Mouse (Mus musculus) kidney, embryonic 15.5 days (tissue): Measurements from ENCODE around the gene Iars2. TPM values are rescaled to one million over a fixed set of nuclear protein-coding genes. Genes with fewer than 3 reads are reported as not detected.

Experiments
- ATAC-seq: fragments of 200-750 bp; cut with Nextera tagmentation; replicated peaks from 2 replicates; pipeline ENCODE4 v1.8.0; 2017; ENCODE audit warnings: moderate TSS enrichment; ENCODE audit not compliant: low FRiP score
- H3K27ac ChIP-seq: fragments of 300-500 bp; sonication (generic); 2 replicates; pipeline ENCODE4 v1.5.1; 2015; ENCODE audit warnings: mild to moderate bottlenecking, inconsistent platforms
- H3K27me3 ChIP-seq: fragments of 300-500 bp; sonication (generic); 2 replicates; pipeline ENCODE4 v1.6.1; 2015; ENCODE audit warnings: inconsistent platforms
- H3K36me3 ChIP-seq: fragments of 300-500 bp; sonication (generic); 2 replicates; pipeline ENCODE4 v1.6.1; 2015; ENCODE audit warnings: inconsistent platforms
- H3K4me1 ChIP-seq: fragments of 300-500 bp; sonication (generic); 2 replicates; pipeline ENCODE4 v1.6.1; 2015; ENCODE audit warnings: inconsistent platforms
- H3K4me2 ChIP-seq: fragments of 300-500 bp; sonication (generic); 2 replicates; pipeline ENCODE4 v1.6.1; 2015; ENCODE audit warnings: moderate library complexity, mild to moderate bottlenecking, inconsistent platforms
- H3K4me3 ChIP-seq: fragments of 300-500 bp; sonication (generic); replicated peaks from 2 replicates; pipeline ENCODE4 v1.5.1; 2015; ENCODE audit warnings: mild to moderate bottlenecking, inconsistent platforms
- H3K9ac ChIP-seq: fragments of 300-500 bp; sonication (generic); 2 replicates; pipeline ENCODE4 v1.6.1; 2015; ENCODE audit warnings: mild to moderate bottlenecking, inconsistent platforms
- H3K9me3 ChIP-seq: fragments of 300-500 bp; sonication (generic); replicated peaks from 2 replicates; pipeline ENCODE4 v1.6.1; 2016; ENCODE audit warnings: inconsistent platforms
- WGBS: fragments of 180-500 bp; shearing (Covaris S2); methylation state at CpG from one replicate; pipeline ENCODE4 v1.1.7; 2015; ENCODE audit warnings: mixed read lengths; 5-methylcytosine and 5-hydroxymethylcytosine counted together
- polyA plus RNA-seq: library from polyadenylated mRNA; unstranded; fragments of >200 nt; fragmentation: Nextera tagmentation; extraction: Ambion mirVana; gene quantifications from 2 replicates; pipeline ENCODE4 v1.2.1, GENCODE M21; 2015

The Iars2 gene
- polyA plus RNA-seq, 1 experiment from 2014 or later: 32.7 TPM

DNA sequence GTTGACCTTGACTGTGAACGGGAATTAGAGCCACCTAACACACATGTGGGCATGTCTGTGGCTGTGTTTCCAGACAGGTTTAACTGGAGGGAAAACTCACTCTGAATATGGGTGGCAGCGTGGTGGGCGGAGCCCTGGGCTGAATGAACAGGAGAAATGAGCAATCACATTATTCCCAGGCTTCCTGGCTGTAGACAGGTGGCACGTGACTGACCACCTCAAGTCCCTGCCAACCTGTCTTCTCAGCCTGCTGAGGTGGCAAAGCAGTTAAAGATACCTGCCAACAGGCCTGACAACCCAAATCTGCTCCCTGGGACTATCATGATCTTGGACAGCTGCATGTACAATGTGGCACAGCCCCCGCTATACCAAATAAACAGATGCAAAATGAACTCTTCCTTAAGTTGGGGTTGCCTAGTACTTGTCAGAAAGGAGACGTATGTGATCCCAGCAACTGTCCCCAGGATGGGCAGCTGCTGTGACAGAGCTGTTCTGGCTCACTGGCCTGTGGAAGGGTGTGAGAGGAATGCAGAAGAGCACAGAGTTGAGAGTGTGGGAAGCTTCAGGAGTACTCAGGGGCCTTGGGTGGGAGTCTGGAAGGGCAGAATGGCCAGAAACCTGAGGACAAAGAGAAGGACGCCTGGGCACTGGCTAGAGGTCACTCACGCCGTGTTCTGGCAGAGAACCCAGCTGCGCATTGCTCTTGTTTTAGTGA lies 36.4 kb downstream of the Iars2 start:
- H3K27ac ChIP-seq: peak overlapping the region; percentile 62
- 73% methylated on average over 10 of the region's 10 CpGs for WGBS
- no peaks in the 10 kb centered on the region for H3K4me1 ChIP-seq
- no peak overlapping the region for H3K9ac ChIP-seq
- ATAC-seq: peak; percentile 86
- no peaks in the 10 kb centered on the region for H3K27me3 ChIP-seq
- H3K4me3 ChIP-seq: no peak overlapping the region
- H3K36me3 ChIP-seq: peaks cover 86% of the 10 kb centered on the region
- no peak overlapping the region for H3K4me2 ChIP-seq
- no peaks in the 10 kb centered on the region for H3K9me3 ChIP-seq

DNA sequence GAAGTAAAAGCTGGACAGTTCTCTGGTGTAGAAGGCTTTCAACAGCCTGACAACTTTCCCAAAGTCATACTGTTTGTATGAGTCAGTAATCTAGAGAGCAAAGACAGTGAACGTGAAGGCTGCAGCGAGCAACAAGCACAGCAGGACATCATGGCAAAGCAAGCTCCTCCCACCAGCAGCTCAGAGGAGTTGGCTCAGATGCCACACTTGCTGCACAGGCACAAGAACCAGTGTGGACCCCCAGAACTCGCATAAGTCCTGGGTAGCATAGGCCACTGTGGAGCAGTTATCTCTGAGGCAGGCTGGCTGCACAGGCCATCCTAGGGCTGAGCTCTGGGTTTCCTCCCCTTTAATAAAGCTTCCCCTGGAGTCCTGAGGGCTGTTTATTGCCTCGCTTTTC lies 37.9 kb downstream of the Iars2 start:
- peaks cover 86% of the 10 kb centered on the region for H3K36me3 ChIP-seq
- WGBS: 88% methylated on average over 4 of the region's 4 CpGs

DNA sequence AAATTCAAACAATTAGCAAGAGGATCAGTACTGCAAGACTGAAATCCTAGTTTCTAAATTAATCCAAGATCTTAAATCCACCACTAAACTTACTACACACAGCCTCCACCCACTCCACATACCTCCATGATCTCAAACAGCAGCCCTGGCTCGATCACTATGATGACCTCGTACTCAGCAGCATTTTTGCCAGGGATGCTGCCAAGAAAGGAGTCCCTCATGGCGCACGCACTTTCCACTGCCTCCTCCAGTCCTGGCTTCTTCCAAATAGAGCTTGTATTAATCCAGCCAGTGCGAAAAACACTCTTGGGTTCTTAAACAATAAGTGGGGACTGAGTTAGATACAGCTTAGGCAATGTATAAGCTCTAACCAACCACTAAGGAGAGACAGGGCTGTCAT lies 40.0 kb downstream of the Iars2 start:
- peaks cover 84% of the 10 kb centered on the region for H3K36me3 ChIP-seq
- no peak overlapping the region for H3K4me2 ChIP-seq
- no peak overlapping the region for H3K27ac ChIP-seq
- no peak overlapping the region for H3K4me3 ChIP-seq
- no peaks in the 10 kb centered on the region for H3K9me3 ChIP-seq
- H3K27me3 ChIP-seq: no peaks in the 10 kb centered on the region
- WGBS: 85% methylated on average over 5 of the region's 5 CpGs
- H3K9ac ChIP-seq: no peak overlapping the region
- no peak for ATAC-seq
- H3K4me1 ChIP-seq: no peaks in the 10 kb centered on the region

More for the DNA sequence above, 37.9 kb downstream of the Iars2 start:
- Histone ChIP-seq H3K27me3 (no peaks in the 10 kb centered on the region), H3K4me1 (no peaks in the 10 kb centered on the region), H3K9ac (no peak overlapping the region), H3K4me3 (no peak overlapping the region), H3K27ac (no peak overlapping the region), H3K4me2 (no peak overlapping the region), H3K9me3 (no peaks in the 10 kb centered on the region)
- no peak for ATAC-seq

DNA sequence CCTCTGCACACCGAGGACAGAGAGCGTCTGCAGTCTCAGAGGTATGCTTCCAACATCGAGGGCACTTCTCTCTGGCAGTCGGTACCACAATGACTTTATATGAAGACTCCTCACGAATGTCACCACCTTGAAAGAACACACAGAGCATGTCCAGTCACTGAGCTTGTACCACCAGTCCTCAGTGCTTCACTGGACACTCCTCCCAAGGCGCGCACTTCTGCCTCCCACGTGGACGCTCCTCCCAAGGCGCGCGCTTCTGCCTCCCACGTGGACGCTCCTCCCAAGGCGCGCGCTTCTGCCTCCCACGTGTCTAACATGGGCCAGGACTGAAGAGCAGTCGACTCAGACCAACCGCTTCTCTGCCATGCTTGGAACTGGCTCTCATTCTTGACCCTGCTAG lies 42.1 kb downstream of the Iars2 start:
- 0 out of 2 replicates have a peak, but pooled peaks have one; percentile 23 for ATAC-seq
- 85% methylated on average over 20 of the region's 20 CpGs for WGBS

DNA sequence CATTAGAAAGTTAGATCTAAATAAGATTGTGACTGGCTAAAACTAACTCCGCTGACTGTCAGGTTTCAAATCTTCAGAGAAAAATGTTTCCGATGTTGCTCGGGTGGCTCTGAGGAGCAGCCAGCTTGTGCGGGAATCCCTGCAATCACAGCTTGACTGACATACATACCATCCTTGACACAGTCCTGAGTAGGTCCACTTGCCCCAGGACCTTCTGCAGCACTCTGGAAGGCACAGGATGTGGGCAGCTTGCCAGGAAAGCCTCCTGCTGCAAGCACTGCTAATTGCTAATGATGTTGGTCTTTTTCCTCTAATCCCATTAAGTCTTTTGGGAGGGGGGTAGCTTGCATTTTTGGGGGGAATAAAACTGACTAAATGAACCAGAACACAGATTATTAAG lies 44.0 kb downstream of the Iars2 start:
- Histone ChIP-seq H3K4me2 (no peak overlapping the region), H3K9ac (no peak overlapping the region), H3K9me3 (no peaks in the 10 kb centered on the region), H3K27ac (no peak overlapping the region), H3K27me3 (no peaks in the 10 kb centered on the region), H3K36me3 (peaks cover 87% of the 10 kb centered on the region), H3K4me3 (no peak overlapping the region), H3K4me1 (no peaks in the 10 kb centered on the region)
- no peak for ATAC-seq
- 88% methylated on average over 4 of the region's 4 CpGs for WGBS

More for the DNA sequence above, 42.1 kb downstream of the Iars2 start:
- no peak overlapping the region for H3K9ac ChIP-seq
- H3K27me3 ChIP-seq: no peaks in the 10 kb centered on the region
- H3K27ac ChIP-seq: no peak overlapping the region
- H3K9me3 ChIP-seq: no peaks in the 10 kb centered on the region
- H3K4me2 ChIP-seq: no peak overlapping the region
- peaks cover 88% of the 10 kb centered on the region for H3K36me3 ChIP-seq
- H3K4me3 ChIP-seq: no peak overlapping the region
- no peaks in the 10 kb centered on the region for H3K4me1 ChIP-seq

DNA sequence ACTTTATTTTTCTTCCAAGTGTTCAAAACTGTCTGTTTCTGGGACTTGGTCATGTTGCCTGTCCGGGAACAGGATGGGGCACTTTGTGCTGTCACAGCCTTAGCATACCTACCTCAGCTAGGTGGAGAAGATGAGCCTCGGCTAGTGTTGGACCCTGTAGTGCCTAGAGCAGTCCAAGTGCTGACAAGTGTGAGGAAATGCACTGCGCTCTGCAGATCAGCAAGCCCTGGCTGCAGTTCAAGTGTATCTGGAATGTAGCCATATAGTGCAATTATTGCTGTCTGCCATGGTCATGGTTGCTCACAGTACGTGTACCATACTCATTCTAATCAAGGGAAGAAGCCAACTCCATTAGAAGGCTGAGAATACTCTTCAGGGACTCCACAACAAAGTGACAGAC lies 44.5 kb downstream of the Iars2 start:
- H3K27me3 ChIP-seq: no peaks in the 10 kb centered on the region
- WGBS: 66% methylated on average over 4 of the region's 4 CpGs
- no peak overlapping the region for H3K27ac ChIP-seq
- no peak overlapping the region for H3K4me2 ChIP-seq
- no peak overlapping the region for H3K9ac ChIP-seq
- peaks cover 86% of the 10 kb centered on the region for H3K36me3 ChIP-seq
- H3K4me1 ChIP-seq: no peaks in the 10 kb centered on the region
- H3K9me3 ChIP-seq: no peaks in the 10 kb centered on the region
- no peak overlapping the region for H3K4me3 ChIP-seq
- no peak for ATAC-seq

DNA sequence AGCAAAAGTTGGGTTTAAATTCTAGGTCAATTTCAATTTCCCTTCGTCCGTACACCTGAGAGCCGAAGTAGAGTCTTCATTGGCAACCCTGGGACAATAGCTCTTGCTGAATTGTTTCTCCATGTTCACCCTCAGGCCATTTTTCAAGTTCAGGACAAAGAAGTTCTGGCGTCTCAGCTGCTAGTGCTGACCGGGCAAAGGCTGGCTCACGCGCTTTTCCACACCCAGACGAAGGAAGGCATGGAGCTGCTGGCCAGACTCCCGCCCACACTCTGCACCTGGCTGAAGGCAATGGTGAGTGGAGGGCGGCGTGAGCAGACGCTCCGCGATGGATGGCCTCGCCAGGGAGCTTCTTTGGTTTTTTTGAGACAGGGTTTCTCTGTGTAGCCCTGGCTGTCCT lies 45.9 kb downstream of the Iars2 start:
- no peak overlapping the region for H3K27ac ChIP-seq
- peaks cover 94% of the 10 kb centered on the region for H3K36me3 ChIP-seq
- 91% methylated on average over 15 of the region's 15 CpGs for WGBS

DNA sequence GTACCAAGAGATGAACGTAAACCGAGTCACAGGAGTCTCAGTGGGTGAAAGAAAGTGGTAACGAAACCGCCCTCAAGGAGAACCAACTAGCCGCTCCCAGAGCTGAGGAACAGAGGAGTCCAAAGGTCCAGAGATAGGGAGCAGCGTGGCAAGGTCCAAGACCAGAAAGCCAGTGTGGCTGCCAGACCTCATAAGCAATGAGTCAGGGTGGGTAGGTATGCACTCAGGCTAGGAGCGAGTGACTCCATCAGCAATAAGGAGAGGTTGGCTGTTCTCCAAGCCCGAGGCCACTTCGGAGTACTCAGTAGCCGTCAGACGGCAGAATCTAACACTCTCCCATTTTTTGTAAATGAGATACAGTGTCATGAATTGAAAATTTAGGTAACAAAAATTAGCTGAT lies 46.4 kb downstream of the Iars2 start:
- H3K4me1 ChIP-seq: no peaks in the 10 kb centered on the region
- H3K27ac ChIP-seq: no peak overlapping the region
- WGBS: 97% methylated on average over 11 of the region's 11 CpGs
- H3K36me3 ChIP-seq: peaks cover 94% of the 10 kb centered on the region
- H3K4me2 ChIP-seq: no peak overlapping the region
- H3K9ac ChIP-seq: no peak overlapping the region
- no peaks in the 10 kb centered on the region for H3K27me3 ChIP-seq
- H3K9me3 ChIP-seq: no peaks in the 10 kb centered on the region
- H3K4me3 ChIP-seq: no peak overlapping the region
- no peak for ATAC-seq

More for the DNA sequence above, 45.9 kb downstream of the Iars2 start:
- Histone ChIP-seq H3K27me3 (no peaks in the 10 kb centered on the region), H3K9me3 (no peaks in the 10 kb centered on the region), H3K4me2 (no peak overlapping the region), H3K4me1 (no peaks in the 10 kb centered on the region), H3K4me3 (no peak overlapping the region), H3K9ac (no peak overlapping the region)
- ATAC-seq: no peak

DNA sequence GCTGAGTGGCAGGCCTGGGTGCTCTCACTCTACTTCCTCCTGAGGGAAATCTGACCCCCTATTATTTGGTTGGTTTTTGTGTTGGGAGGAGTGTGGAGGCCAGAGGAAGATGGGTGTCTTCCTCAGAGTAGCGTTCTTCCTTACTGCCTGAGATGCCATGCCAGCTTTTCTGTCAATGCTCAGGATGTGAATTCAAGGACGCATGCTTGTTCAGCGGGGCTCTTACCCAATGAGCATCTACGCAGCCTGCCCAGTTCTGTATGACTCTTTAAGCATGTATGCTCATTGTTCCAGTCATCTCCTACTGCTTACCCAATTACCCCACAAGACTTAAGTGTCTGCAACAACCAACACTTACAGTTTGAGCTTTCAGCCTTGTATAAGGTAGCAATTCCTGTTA lies 48.6 kb downstream of the Iars2 start:
- no peak overlapping the region for H3K27ac ChIP-seq
- H3K4me3 ChIP-seq: no peak overlapping the region
- no peaks in the 10 kb centered on the region for H3K27me3 ChIP-seq
- no peak for ATAC-seq
- no peak overlapping the region for H3K9ac ChIP-seq
- no peaks in the 10 kb centered on the region for H3K4me1 ChIP-seq
- no peaks in the 10 kb centered on the region for H3K9me3 ChIP-seq
- 92% methylated on average over 4 of the region's 4 CpGs for WGBS
- peaks cover 94% of the 10 kb centered on the region for H3K36me3 ChIP-seq
- H3K4me2 ChIP-seq: no peak overlapping the region

DNA sequence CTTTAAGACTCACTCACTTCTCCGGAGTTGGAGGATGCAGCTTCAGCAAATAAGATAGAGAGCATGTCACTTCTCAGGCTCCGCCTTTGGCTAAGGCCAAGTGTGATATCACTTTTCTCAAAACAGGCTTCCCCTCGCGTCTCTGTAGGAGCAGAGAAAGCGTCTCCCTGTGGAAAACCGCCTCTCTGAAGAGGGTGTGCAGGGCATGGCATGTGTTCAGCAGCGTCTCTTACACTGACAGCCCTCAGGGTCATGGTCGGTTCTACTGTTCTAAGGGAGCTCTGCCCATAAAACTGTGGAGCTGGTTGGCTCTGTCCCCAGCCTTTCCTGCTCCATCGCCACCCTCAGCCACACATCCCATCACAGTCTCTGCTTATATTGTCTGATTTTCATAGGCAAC lies 49.9 kb downstream of the Iars2 start:
- H3K27ac ChIP-seq: no peak overlapping the region
- no peaks in the 10 kb centered on the region for H3K9me3 ChIP-seq
- H3K4me3 ChIP-seq: no peak overlapping the region
- ATAC-seq: no peak
- no peak overlapping the region for H3K4me2 ChIP-seq
- WGBS: 78% methylated on average over 9 of the region's 9 CpGs
- H3K27me3 ChIP-seq: no peaks in the 10 kb centered on the region
- no peak overlapping the region for H3K9ac ChIP-seq
- H3K4me1 ChIP-seq: no peaks in the 10 kb centered on the region
- H3K36me3 ChIP-seq: peaks cover 83% of the 10 kb centered on the region

DNA sequence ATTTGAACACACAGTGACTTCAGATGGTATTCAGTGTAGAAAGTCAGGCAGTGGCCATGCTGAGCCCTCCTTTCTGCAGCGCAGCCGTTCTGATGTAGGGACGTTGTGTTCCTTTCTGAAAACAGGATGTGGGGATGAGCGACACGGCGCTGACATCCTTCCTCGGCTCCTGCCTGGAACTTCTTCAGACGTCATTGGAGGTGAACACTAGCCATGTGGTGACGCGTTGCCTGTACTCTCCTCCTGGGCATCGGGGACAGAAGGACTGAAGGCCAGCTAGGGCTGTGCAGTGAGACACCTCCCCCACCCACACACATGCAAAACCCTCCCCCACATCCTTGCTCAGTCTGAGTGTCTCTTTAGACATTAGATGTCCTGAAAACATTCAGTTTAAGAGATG lies 52.2 kb downstream of the Iars2 start:
- no peak overlapping the region for H3K4me2 ChIP-seq
- H3K27me3 ChIP-seq: no peaks in the 10 kb centered on the region
- no peak for ATAC-seq
- H3K9ac ChIP-seq: no peak overlapping the region
- H3K4me1 ChIP-seq: no peaks in the 10 kb centered on the region
- no peak overlapping the region for H3K4me3 ChIP-seq
- peaks cover 5% of the 10 kb centered on the region; the same call in 1 of the 2 replicates for H3K9me3 ChIP-seq
- H3K27ac ChIP-seq: no peak overlapping the region
- H3K36me3 ChIP-seq: peaks cover 82% of the 10 kb centered on the region
- WGBS: 69% methylated on average over 11 of the region's 11 CpGs

DNA sequence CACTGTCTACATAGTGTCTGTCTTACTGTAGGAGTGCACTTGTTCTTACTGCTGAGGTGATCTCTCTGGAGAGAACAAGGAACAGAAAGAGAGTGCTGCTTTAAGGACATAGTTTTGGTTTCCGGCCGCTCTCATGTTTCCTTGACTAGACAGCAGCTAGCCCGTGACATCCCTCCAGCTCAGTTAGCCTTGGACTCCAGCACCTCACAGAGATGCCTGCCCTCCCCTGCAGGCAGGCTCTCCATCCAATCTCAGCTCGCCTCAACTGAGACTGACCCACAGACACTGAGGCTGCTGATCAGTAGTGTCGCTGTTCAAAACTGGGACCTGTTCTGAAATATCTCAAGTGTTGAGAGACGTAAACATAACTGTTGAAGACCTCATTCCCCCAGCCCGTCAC lies 53.2 kb downstream of the Iars2 start:
- H3K4me3 ChIP-seq: no peak overlapping the region
- no peak for ATAC-seq
- no peak overlapping the region for H3K4me2 ChIP-seq
- no peak overlapping the region for H3K9ac ChIP-seq
- 84% methylated on average over 7 of the region's 7 CpGs for WGBS
- no peaks in the 10 kb centered on the region for H3K4me1 ChIP-seq
- no peak overlapping the region for H3K27ac ChIP-seq
- H3K27me3 ChIP-seq: no peaks in the 10 kb centered on the region
- peaks cover 5% of the 10 kb centered on the region; the same call in 1 of the 2 replicates for H3K9me3 ChIP-seq
- H3K36me3 ChIP-seq: peaks cover 83% of the 10 kb centered on the region
